Mouse (Mus musculus): Measurements from ENCODE around the gene Akt3.

Gene Akt3

GRCm38 (mm10) chr1:177258034-177258342 is at the start of gene Akt3:
TSS of gene Akt3 (minus strand) at chr1:177258203.
- DNase-seq (ENCODE audit: low spot score in 2 of 2) = peak in 1 of 2 experiments; percentile 36

GRCm38 (mm10) chr1:177307549-177307948 is 49.5 kb upstream of the Akt3 start:
- no peak for DNase-seq (ENCODE audit: low spot score in 2 of 2)

GRCm38 (mm10) chr1:177298231-177298630 is 40.2 kb upstream of the Akt3 start:
- DNase-seq (ENCODE audit: low spot score in 2 of 2) = no peak

DNA sequence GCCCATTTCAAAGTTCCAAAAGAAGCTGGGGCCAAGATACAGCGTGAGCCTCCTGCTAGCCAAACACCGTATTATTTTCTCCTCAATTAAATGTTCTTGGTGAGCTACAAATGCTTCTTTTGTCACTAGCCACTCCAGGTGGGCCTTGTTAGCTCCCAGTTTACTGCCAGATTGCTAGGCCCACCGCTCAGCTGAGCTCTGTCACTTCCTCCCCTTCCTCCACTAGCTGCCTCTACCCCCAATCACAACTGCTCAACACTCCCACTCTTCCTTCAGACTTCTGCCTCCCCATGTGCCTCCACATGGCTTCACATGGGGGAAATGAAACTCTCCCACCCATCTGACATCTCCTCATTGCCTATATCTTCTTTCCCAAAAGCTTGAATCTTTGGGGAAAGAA is 28.8 kb upstream of the Akt3 start:
- no peak for DNase-seq (ENCODE audit: low spot score in 2 of 2)

DNA sequence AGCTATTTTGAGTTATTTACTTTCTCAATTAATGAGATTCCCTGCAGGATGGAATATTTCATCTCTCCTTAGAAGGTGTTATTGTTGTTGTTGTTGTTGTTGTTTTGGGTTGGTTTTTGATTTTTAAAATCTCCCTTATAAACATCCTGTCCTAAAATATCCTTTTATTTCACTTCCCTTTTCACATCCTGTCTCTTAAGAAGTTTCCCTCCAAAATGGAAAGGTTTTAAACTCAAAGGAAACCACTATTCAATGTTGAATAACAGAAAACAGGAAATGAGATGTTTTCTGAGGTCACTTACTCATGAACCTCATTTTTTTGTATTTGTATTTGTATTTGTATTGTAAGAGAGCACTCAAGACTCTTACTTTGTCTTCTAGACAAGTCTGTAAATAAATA is 23.9 kb upstream of the Akt3 start:
- no peak for DNase-seq (ENCODE audit: low spot score in 2 of 2)

- DNase-seq (ENCODE audit: low spot score in 2 of 2) = no peak
These were observed 19.4 kb upstream of the Akt3 start for GRCm38 (mm10) chr1:177277361-177277760.

DNA sequence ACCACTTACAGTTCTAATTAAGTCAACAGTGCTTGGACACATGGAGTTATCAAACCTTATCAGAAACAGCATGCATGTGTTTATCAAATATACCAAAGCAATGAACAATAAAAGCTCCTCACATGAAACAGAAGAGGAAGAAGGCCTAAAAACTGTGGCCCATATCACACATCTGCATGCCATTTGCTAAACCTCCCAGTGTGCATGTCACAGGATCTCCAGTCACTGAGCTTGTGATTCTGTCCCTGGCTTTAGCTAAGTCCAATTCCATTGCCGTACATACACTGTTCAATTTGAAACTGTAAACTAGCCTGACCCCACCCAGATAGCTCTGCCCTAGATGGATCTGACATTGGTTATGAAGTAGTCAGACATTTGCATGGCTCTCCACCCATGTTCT is 9.6 kb upstream of the Akt3 start:
- DNase-seq (ENCODE audit: low spot score in 2 of 2) = no peak

GRCm38 (mm10) chr1:177262926-177263325 is 4.9 kb upstream of the Akt3 start:
- no peak for DNase-seq (ENCODE audit: low spot score in 2 of 2)

- DNase-seq (ENCODE audit: low spot score in 2 of 2) = no peak
These were observed 2.8 kb upstream of the Akt3 start for GRCm38 (mm10) chr1:177260796-177261195.

- DNase-seq (ENCODE audit: low spot score in 2 of 2) = no peak
These were observed 1.1 kb upstream of the Akt3 start for GRCm38 (mm10) chr1:177259038-177259600.

GRCm38 (mm10) chr1:177258343-177259037 is 487 bp upstream of the Akt3 start:
- DNase-seq (ENCODE audit: low spot score in 2 of 2) = peak; percentile 63 to 70

DNA sequence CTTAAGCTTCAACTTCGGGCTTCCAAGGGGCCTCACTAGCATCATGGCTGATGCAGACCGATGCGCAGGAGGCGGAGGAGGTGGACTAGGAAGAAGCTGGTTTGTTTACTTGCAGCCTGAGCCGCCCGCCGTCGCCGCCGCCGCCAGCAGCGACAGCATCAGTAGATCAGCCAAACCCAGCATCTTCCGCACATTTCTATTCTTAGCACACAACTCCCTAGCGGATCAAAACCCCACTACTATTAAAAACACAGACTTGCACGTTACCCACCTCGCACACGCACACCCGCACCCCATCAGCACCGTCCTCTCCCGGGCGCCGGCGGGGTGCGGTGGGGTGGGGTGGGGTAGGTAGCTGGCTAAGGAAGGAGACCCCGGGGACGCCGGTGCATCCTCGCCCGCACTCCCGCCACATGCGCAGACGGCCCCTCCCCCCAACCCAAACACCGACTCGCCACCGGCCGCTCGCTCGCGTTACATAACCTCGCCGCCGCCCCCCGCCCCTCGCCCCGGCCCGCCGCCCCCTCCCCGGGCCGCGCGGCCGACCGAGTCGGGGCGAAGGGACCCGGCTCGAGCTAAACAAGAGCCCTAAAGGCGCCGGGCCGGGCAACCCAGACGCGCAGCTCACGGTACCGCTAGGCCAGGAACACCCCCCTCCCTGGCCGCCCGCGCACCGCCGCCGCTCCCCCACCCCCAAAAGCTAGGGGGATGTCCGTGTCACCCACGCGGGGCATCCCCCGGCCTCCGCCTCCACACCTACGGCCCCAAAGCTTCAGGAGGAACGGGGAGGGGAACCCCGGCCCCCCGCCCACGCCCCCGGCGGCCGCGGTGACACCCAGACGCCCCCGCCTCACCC is 597 bp downstream of the Akt3 start:
- peak; percentile 41 to 46 for DNase-seq (ENCODE audit: low spot score in 2 of 2)

DNA sequence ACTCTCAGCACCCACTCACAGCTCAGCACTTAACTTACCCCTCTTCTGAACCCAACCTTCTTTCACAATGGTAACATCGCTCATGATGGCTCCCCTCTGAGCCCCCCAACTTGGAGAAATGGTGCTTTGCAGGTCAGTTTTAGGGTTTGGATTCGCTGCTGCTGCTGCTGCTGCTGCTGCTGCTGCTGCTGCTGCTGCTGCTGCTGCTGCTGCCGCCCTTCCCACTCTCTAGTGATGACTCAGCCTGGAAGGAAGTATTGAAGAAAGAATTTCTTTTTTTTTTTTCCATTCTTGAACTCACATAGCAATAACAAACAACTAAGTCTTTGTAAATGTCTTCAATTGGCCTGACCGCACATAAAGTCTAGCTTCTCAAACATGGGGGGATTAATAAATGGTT is 9.4 kb downstream of the Akt3 start:
- DNase-seq (ENCODE audit: low spot score in 2 of 2) = no peak

GRCm38 (mm10) chr1:177238368-177238767 is 19.6 kb downstream of the Akt3 start:
- no peak for DNase-seq (ENCODE audit: low spot score in 2 of 2)

- DNase-seq (ENCODE audit: low spot score in 2 of 2) = no peak
These were observed 21.3 kb downstream of the Akt3 start for GRCm38 (mm10) chr1:177236695-177237094.

GRCm38 (mm10) chr1:177236249-177236648 is 21.8 kb downstream of the Akt3 start:
- no peak for DNase-seq (ENCODE audit: low spot score in 2 of 2)

GRCm38 (mm10) chr1:177234462-177234861 is 23.5 kb downstream of the Akt3 start:
- DNase-seq (ENCODE audit: low spot score in 2 of 2) = no peak

DNA sequence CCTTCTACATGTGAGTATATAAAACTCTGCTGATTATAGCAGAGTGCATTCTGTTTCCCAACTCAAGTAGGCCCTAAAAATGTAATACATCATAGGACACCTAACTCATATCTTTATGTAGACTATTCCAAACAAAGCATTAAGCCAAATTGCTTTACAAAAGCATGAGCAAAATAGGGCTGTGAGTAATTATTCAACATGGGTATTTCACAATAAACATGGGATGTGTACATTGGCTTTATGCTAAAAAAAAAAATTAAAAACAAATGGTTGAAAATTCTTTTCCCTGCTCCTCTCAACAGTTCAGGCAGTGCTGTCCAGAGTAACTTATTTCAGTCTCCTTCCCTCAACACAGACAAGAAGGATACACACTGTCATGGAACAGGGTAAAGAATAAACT is 26.9 kb downstream of the Akt3 start:
- no peak for DNase-seq (ENCODE audit: low spot score in 2 of 2)

- DNase-seq (ENCODE audit: low spot score in 2 of 2) = no peak
These were observed 59.0 kb downstream of the Akt3 start for GRCm38 (mm10) chr1:177198978-177199377.

- peak in 1 of 2 experiments; percentile 7 for DNase-seq (ENCODE audit: low spot score in 2 of 2)
These were observed 62.8 kb downstream of the Akt3 start for GRCm38 (mm10) chr1:177195224-177195623.

DNA sequence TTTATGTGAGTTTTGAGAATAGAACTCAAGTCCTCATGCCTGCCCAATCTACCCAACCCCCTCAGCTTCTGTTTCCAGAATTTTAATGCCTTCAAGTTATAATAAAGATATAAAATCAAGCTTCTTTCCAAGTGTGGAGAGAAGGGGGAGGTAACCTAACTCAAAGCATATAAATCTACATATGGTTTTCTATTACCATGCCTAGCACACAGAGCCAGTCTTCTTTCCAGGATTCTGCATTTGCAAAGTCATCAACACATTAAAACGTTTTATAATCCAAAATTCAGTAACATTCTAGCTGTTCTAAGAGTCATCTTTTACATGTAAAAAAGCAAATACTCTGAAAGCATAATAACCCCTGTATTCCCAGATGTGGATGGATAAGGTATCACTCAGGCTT is 63.7 kb downstream of the Akt3 start:
- DNase-seq (ENCODE audit: low spot score in 2 of 2) = no peak

GRCm38 (mm10) chr1:177191623-177192022 is 66.4 kb downstream of the Akt3 start:
- no peak for DNase-seq (ENCODE audit: low spot score in 2 of 2)

DNA sequence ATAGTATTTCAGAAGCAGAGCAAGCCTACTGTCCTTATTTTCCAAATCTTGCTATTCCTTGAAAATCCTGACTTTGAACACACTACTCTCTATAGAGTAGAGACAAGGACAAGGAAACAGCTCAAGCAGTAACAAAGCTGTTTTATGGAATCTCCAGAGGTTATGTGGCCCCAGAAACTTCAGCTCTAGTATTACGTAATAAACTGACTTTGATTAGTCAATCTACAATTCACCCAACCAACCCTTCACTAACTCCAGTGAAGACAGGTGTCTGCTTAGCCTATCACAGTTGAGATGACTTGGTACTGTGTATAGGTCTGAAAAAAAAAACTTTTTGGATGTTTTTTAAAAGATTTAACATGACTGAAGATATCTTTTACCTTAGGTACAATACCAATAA is 67.6 kb downstream of the Akt3 start:
- DNase-seq (ENCODE audit: low spot score in 2 of 2) = no peak

Data from thymus, postnatal 10 days (tissue).